Mouse (Mus musculus) CD4-positive naive resting alpha-beta T cell, adult 76 days (primary cell): ENCODE results near the gene Lrwd1. TPM values are rescaled to one million over a fixed set of nuclear protein-coding genes. Genes with fewer than 3 reads are reported as not detected.

Experiments
- total RNA-seq: library from RNA; stranded (reverse); gene quantifications from one replicate; pipeline ENCODE4 v1.2.4, GENCODE M21; 2023

Lrwd1 gene
- 41.4 TPM for total RNA-seq

GRCm38 (mm10) chr5:136135571-136136291, at the start of gene Lrwd1, which contains the start of gene Alkbh4:
Gene Lrwd1, minus strand, starts transcription at chr5:136136074.
Gene Alkbh4, plus strand, starts transcription at chr5:136136146.

DNA sequence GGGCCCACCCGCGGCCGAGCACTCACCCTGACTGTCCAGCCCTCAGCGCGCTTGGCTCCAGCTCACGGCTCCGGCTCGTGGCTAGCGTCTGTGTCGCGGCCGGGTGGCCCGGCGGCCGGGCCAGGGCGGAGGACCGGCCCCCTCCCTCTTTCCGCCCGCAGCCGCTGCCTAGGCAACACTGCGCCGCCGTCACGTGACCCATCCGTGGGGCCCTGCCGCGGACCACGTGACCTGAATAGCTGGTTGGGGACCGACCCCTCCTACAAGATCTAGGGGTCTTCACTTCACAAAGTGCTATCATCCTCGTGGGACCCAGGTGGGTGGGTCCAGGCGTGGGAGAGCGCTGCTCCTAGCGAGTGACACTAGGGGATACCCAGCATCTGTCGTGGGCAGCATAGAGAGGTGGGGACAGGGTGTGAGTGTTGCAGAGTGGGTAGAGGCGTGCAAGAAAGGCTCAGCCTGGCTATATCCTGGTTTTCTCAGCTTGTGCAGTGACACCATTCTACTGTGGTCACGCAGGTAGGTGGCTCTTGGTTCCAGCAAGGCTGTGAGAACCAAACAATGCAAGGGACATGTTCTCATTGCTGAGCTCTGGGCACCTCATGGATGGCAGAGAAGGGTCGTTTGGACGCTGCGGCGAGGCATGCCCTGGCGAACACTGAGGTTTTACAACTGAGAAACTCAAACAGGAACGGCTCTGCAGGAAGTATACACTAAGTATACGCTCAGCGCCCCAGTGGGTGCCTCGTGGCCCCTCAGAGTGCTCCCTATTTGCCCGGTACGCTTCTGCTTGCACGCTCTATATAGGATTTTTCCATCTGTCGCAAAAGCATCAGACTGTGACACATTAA, 34.9 kb upstream of the Lrwd1 start, which contains the start of gene Orai2:
TSS of gene Orai2 (minus strand) at position 202 of the 851 bp plus-strand sequence.

GRCm38 (mm10) chr5:136115891-136116783, 19.7 kb downstream of the Lrwd1 start, which contains the start of gene Polr2j:
Gene Polr2j, plus strand, starts transcription at chr5:136116631.

DNA sequence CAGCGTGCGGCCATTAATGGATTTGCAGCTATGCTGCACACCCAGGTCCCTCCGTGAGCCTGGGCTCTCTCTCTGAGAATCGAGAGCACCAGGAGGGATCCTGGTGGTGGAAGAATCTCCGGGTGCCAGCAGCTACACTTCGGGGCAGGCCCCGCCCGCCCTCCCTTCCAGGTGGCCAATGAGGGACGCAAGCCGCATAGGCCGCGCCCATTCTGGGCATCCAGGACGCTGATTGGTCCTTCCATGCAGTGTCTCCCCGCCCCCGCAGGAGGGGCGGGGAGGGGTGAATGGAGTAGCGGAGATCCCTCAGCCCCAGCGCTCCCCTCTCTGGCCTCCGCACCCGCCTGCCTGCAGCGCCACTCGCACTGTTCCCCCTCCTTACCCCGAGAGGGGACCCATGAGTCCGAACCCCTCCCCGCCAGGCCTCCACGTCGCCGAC, 52.2 kb downstream of the Lrwd1 start, which contains the start of gene Rasa4:
TSS of gene Rasa4 (plus strand) at position 248 of the 439 bp plus-strand sequence.

Other genes with a start within 250 kb of the Lrwd1 start
- 0.67 TPM for gene Hspb1, start 248.2 kb downstream of the Lrwd1 start, total RNA-seq
- gene Ywhag, start 201.5 kb downstream of the Lrwd1 start, total RNA-seq, result 54.6 TPM
- not detected for gene Ssc4d, start 161.5 kb downstream of the Lrwd1 start, total RNA-seq
- not detected for gene Zp3, start 156.0 kb downstream of the Lrwd1 start, total RNA-seq
- gene Dtx2, start 141.3 kb downstream of the Lrwd1 start, total RNA-seq, result 30.5 TPM
- not detected for gene Upk3b, start 97.6 kb downstream of the Lrwd1 start, total RNA-seq
- gene Upk3bl, start 81.6 kb downstream of the Lrwd1 start, total RNA-seq, result not detected
- 8.0 TPM for gene Rasa4, start 52.2 kb downstream of the Lrwd1 start, total RNA-seq
- 44.6 TPM for gene Polr2j, start 19.4 kb downstream of the Lrwd1 start, total RNA-seq
- 24.5 TPM for gene Alkbh4, start 72 bp upstream of the Lrwd1 start, total RNA-seq
- 168 TPM for gene Orai2, start 34.6 kb upstream of the Lrwd1 start, total RNA-seq
- gene Prkrip1, start 62.9 kb upstream of the Lrwd1 start, total RNA-seq, result 29.5 TPM
- gene Sh2b2, start 110.5 kb upstream of the Lrwd1 start, total RNA-seq, result 2.2 TPM